Mouse (Mus musculus): Measurements from ENCODE around the gene Smyd1.
"Not testable (repeated sequence)": the region's sequence is repeated elsewhere in the genome, so short reads cannot be mapped to it uniquely, and the experiment has no call there.

Smyd1 gene

DNA sequence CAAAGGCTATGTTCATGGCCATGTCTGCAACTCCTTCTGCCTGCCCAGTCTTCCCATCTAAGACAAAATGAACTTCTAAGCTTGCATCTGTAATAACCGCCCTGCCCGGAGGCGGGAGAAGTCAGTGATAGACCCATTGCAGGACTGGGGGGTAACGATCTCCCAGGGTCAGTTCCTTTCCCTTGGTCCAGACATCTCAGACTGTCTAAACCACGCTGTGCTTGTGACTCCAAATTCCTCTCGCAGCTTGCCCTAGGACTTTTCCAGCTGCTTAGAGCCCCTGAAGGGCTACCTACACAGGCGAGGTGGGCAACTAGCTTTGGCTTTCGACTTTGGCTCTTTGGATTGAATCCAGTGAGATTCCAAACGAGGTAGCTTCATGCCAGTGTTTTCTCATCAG is 2.8 kb upstream of the Smyd1 start:
- no peak for DNase-seq (ENCODE audit: low spot score)

DNA sequence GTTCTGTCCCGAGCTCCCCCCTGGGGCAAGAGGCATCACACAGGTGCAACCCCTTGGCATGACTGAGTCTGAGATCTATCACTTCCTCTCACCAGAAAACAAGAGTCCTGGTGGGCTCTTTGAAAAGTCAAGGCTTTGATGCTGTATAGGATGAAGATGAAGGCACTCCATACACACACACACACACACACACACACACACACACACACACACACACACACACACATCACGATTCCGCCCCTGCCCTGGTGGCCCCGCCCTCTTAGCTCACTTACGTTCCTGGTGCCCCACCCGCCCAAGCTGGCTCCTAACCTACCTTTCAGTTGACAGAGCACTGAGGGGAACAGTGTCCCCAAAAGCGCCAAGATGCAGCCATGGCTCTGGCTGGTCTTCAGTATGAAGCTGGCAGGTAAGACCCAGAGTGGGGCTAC is 473 bp upstream of the Smyd1 start, which contains the start of gene Cd8b1:
Gene Cd8b1, plus strand, starts transcription at position 298 of the 431 bp plus-strand sequence.
- DNase-seq (ENCODE audit: low spot score), result no peak

DNA sequence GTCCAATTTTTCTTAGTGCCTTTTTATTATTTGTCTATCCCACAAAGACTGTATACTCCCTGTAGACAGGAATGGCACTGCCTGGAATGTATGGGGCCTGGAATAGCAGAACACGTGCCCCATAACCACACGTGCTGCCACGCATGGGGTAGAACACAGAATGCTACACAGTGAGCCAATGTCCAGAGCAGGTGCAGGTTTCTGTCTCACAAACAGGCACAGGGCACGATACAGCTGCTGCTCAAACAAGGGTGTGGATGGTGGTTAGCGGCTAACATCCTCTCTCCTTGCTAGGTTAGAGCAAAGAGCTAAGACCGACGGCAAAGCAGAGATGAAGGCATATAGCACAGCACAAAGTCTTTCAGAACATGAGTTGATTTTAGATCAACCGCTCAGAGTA is 14.5 kb downstream of the Smyd1 start:
- DNase-seq (ENCODE audit: low spot score), result no peak

DNA sequence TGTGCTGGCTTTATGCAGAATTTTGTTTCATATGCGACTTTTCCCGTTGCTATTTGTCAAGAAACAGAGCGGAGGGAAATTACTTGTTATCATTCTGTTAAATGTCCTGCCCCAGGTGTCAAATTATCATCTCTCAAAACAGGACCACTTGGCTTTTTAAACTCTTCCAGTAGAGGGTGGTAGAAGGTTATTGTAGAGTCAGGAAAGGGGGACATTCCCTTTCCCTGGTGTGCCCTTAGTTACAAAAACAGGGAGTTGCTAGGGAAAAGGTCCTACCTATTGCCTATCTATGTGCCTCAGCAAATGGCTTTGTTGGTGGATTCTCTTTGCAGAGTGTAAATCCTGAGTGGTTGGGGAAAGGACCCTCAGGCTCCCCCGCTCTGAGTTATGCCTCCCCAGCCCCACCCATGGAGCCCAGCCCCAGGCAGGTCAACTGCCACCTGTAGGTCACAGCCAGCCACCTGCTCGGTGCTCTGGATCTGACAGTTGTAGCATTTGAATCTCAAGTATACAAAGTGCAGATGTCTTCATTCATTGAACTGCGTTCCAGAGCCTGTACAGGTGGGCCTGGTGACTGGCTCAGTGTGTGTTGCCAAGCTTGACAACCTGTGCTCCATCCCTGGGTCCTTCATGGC is 19.8 kb downstream of the Smyd1 start:
- no peak for DNase-seq (ENCODE audit: low spot score)

- no peak for DNase-seq (ENCODE audit: low spot score)
Observed at GRCm38 (mm10) chr6:71298751-71299150, 23.3 kb downstream of the Smyd1 start.

GRCm38 (mm10) chr6:71298051-71298450 is 24.0 kb downstream of the Smyd1 start:
- no peak for DNase-seq (ENCODE audit: low spot score)

- no peak for DNase-seq (ENCODE audit: low spot score)
Observed at GRCm38 (mm10) chr6:71295303-71295702, 26.7 kb downstream of the Smyd1 start.

DNA sequence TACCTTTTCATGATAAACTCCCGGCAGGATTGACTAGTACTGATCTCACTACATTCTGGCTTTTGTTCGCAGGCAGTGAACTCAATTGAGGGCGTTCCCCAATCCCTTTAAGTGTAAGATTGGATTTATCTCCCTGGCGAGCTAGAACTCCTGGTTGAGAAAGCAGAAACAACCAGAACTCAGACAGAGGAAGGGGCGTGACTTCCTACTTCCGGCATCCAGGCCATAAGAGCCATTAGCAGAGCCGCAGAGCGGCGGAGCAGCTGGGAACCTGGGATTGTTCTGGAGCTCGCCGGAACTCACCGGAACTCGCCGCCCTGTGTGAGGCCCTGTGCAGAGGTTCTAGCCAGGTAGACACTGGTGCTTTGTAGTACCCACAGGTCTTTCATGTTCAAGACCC is 28.5 kb downstream of the Smyd1 start:
- DNase-seq (ENCODE audit: low spot score), result no peak

- DNase-seq (ENCODE audit: low spot score), result no peak
Observed at GRCm38 (mm10) chr6:71279418-71279817, 42.6 kb downstream of the Smyd1 start.

DNA sequence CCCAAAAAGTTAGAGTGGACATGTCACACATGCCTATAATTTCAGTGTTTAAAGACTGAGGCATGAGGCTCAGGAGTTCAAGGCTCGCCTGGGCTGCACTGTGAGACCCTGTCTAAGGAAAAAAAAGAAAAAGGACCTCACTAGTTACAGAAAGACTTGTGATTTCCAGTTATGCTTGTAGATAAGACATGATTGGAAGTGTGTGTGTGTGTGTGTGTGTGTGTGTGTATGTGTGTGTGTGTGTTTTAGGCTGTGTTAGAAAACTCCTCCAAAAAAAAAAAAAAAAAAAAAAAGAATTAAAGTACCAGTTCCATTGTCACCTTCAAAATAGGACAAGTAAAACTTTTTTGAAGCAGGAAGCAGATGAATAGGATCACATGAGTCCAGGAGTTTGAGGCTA is 47.4 kb downstream of the Smyd1 start:
- DNase-seq (ENCODE audit: low spot score), result no peak

GRCm38 (mm10) chr6:71273715-71274114 is 48.3 kb downstream of the Smyd1 start:
- no peak for DNase-seq (ENCODE audit: low spot score)

DNA sequence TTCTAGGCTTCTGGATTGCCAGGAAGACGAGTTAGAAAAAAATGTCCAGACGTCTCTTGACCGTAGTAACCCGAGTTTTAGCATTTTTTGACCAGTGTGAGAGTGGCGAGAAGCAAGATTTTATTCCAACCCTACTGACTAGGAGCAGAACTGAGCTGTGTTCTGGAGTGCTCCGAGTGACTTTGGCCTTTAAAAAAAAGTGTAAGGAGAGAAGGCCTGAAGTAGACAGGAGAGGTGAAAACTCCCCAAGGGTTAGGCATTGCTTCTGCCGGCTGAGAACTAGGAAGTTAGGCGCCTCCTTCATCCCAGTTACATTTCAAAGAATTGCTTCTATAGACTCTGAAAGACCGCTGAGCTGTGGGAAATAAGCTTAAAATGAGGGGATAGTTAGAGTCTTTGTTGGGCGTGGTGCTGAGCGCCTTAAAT is 49.7 kb downstream of the Smyd1 start:
- no peak for DNase-seq (ENCODE audit: low spot score)

GRCm38 (mm10) chr6:71271389-71272315 is 50.4 kb downstream of the Smyd1 start, which contains the start of gene Krcc1:
Gene Krcc1, plus strand, starts transcription at chr6:71271677.
- DNase-seq (ENCODE audit: low spot score), result peak; percentile 98

DNA sequence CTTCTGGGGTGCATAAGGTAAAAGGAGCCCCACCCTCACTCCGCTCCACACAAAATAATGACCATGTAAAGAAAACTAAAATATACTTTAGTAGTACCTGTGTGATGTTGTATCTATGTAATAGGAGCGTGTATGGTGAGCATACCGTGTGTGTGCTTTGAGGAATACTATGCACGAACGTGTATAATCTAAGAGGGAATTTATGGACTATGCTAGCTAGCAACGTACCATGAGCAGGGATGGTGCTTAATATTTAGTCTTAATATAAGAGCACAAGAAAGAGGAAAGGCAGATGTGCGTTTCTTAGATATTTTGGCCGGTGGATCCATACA is 51.0 kb downstream of the Smyd1 start:
- DNase-seq (ENCODE audit: low spot score), result no peak

- DNase-seq (ENCODE audit: low spot score), result peak; percentile 17
Observed at GRCm38 (mm10) chr6:71270301-71271056, 51.6 kb downstream of the Smyd1 start.

DNA sequence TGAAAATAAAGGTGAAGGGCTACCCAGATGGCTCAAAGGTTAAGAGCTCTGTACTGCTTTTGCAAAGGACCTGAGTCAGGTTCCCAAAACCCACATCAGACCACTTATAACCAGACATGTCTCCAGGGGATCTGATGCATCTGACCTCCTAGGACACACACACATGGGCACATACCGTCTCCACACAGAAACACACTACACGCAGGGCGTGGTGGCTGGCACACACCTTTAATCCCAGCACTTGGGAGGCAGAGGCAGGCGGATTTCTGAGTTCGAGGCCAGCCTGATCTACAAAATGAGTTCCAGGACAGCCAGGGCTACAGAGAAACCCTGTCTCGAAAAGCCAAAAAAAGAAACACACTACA is 52.4 kb downstream of the Smyd1 start:
- not testable (repeated sequence) for DNase-seq (ENCODE audit: low spot score)

- no peak for DNase-seq (ENCODE audit: low spot score)
Observed at GRCm38 (mm10) chr6:71268929-71269685, 52.9 kb downstream of the Smyd1 start.

DNA sequence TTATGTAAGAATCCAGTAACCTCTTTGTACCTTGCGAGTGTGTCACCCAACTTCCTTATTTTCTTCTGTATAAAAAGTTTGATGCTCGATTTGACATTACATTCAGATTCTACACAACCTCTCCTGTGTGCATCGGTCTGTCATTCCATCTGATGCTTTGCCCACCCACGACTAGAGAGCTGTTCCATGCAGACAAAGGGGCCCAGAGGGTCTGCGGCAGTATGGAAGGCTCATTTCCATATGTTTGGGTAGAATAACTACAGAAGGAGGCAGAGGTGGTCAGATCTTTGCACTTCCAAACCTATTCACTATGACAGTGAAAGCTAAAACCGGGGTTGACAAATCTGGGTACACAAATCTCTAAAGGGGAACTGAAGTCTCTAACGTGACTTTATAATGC is 54.4 kb downstream of the Smyd1 start:
- DNase-seq (ENCODE audit: low spot score), result not testable (repeated sequence)

GRCm38 (mm10) chr6:71262142-71262833 is 59.7 kb downstream of the Smyd1 start:
- no peak for DNase-seq (ENCODE audit: low spot score)

GRCm38 (mm10) chr6:71261060-71261459 is 61.0 kb downstream of the Smyd1 start:
- no peak for DNase-seq (ENCODE audit: low spot score)

- no peak for DNase-seq (ENCODE audit: low spot score)
Observed at GRCm38 (mm10) chr6:71260051-71260640, 61.9 kb downstream of the Smyd1 start.

Data from ovary, postnatal 36 days (tissue).